Mouse (Mus musculus): ENCODE results near the gene Ptgfrn. TPM values are rescaled to one million over a fixed set of nuclear protein-coding genes. Genes with fewer than 3 reads are reported as not detected.

The Ptgfrn gene
- total RNA-seq, 4 experiments from 2014 or later = 32.1 to 51.5 (median 39.7) TPM

DNA sequence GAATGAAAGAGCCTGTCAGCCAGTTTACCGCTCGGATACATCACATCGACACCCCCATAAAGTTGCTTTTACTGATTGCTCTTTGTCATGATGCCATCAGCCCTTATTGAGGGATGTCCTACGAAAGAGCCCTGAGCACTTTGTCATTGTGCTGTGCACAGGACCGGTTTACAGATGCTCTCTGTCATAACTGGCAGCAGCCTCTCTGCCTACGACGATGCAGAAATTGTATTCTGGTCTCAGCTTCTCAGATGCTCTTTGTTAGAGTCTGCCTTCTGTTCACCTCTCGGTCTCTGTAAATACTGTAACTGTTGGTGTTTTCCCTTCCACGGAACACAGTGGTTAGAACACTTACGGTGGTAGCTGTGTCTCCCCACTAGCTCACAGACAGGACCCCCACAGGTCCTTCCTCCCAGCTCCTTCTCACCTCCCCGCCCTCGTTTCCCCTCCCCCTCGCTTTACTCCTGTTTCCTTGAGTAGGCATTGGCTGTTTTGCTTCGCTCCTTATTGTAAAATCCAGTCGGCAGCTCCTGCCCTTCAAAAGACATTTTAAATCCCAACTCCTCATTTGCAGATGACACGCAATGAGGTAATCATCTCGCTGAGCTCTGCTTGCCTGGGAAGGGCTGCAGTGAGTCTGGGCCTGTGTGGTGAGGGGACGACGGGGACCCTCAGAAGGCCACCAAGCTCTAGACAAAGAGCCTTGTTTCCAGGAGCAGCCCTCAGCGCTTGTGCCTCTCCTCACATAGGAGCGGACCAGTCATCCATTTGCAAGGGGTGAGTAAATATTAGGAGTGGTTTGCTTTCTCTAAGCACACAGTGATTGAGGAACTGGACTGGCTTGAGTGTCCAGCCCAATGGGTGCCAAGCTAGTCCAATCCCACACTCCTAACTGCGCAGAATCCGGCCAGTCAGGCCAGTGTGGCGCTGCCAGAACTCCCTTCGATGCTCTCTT is 6.6 kb upstream of the Ptgfrn start:
- no peak for DNase-seq

DNA sequence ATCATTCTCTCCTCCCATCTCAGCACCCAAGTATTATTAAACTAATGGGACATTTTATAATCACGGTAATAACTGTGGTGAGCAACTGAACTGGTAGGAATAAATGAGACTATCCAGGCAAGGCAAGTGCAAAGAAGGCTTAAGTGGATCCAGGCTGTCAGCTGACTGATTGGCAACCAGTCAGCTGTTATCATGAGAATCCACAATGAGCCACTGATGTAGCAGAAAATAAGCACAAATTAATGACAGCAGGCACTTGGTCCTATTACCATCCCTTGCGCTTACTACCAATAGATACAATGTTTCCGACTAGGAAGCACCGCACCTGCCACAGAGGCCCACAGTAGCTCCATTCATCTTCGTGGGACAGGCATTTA is 2.4 kb upstream of the Ptgfrn start:
- DNase-seq = no peak

GRCm38 (mm10) chr3:101111848-101112517 is 1.9 kb upstream of the Ptgfrn start:
- no peak for DNase-seq

DNA sequence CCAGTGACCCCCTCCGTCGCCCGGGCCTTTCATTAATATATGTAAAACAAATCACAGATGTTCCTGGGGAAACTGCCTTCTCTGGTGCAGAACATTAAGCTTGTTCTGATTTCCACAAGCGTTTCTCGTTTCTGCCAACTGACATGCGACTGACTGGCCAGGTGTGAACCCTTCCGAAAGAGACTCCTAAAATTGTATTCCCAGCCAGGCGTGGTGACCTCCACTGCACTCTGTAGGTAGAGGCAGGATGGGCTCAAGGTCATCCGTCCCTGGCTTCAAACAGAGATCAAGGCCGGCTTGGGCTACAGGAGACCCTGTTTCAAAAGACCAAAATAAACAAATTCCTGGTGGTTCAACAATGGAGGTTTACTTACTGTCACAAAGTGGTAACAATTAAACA is 1.2 kb upstream of the Ptgfrn start:
- DNase-seq = no peak

- DNase-seq = no peak
These were observed 693 bp upstream of the Ptgfrn start for GRCm38 (mm10) chr3:101110838-101111103.

DNA sequence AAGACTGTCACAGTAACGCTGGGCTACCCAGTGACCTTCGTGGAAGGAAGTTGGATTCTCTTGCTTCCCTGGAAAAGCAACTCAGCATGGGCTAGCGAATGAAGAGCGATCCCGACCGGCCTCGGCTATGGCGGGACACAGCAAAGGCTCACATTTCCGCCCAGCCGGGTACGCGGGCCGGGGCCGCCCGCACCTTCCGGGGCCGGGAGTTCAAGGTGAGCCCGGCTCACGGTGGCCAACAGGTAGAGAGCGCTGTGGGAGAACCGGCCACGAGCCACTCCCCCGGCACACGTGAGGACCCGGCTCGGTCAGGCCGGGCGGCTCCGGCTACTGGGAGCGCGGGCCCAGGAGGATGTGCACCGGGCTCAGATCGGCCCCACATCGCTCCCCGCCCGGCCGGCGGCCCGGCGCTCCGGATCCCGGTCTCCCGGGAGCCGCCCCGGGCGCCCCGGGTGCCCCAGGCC is 488 bp downstream of the Ptgfrn start:
- no peak for DNase-seq

DNA sequence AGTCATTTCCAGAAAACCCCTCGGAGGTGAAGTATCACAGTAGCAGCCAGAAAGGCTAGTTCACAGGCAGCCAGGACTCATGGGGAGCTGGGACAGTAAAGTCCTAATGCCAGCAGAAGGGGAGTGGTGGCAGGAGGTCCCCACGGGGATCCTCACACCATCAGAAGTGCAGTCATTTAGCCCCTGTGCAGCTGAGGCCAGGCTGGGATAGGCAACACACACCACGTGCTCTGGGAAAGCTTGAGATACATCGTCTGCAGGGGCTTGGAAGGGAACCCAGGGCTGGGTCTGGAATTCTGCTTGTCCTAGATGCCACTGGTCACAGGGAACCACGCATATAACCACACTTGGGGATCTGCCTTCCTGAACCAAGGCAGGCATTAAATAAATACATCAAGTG is 1.2 kb downstream of the Ptgfrn start:
- DNase-seq = no peak

DNA sequence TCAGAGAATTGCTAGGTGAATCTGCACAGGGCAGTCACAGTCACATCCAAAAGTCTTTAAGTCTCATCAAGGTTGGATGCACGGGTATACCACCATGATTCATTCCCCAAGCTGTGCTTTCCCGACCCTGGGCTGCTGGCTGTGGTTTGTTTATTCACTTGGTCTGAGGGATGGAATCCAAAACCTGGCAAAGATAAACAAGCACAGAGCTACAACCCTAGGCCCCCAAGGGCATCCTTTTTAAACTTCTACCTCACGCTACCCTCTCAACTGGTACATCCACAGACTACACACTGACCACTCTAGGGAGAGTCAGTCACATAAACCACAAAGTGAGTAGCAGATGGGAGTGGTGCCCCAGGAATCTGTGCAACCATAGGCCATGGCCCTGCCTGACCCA is 1.8 kb downstream of the Ptgfrn start:
- DNase-seq = no peak

DNA sequence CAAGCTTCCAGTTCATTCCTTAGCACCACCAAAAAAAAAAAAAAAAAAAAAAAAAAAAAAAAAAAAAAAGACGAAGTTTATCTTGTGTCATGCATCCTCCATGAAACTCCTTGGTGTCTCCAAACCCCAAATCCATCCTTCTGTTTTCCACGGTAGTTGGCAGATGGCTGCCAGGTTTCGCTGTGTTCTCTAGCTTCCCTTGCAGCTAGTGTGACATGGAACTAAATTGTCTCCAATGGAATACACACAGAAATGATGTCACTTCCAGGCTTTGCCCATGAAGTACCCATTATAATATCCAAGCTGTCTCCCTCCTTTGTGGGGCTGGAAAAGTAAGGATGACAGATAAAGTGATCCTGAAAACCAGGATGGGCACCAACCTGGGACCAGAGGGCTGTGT is 3.8 kb downstream of the Ptgfrn start:
- DNase-seq = no peak

DNA sequence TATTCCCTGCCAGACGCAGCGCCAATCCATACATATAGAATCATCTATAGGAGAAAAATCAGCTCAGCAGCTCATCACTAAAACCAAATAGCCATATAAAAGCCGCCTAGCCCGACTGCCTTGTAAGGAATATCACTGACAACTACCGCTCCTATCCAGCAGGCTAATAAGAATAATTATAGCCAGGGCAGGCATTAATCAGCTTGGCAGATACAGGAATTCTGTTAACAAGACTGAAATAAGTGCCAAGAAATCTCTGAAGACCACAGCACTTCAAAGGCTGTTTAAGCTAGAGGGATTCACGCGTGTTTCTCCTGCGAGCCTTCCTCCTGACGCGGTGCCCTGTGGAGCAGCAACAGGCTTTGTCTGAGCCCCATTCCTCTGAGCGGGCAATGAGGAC is 4.6 kb downstream of the Ptgfrn start:
- DNase-seq = no peak

- DNase-seq = no peak
These were observed 5.2 kb downstream of the Ptgfrn start for GRCm38 (mm10) chr3:101104883-101105282.

GRCm38 (mm10) chr3:101103770-101104169 is 6.3 kb downstream of the Ptgfrn start:
- no peak for DNase-seq

- DNase-seq = peak; percentile 41
These were observed 8.0 kb downstream of the Ptgfrn start for GRCm38 (mm10) chr3:101102106-101102505.

DNA sequence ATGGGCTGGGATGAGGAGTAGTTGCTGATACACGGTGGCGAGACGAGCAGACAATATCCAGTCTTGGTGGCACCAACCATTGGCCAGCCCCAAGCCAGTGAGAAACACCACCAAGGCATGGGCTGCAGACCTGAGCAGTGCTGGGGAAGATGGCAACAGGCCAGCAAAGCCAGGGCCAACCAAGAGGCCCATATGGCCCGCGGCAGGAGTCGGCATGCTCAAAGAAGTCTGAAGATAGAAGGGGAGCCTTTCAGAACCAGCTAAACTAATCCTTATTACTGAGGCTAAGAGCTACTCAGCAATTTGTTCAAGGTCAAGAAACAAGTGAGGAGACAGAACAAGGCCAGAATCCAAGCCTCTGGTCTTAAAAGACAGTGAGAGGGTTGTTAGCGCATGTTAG is 8.9 kb downstream of the Ptgfrn start:
- DNase-seq = no peak

DNA sequence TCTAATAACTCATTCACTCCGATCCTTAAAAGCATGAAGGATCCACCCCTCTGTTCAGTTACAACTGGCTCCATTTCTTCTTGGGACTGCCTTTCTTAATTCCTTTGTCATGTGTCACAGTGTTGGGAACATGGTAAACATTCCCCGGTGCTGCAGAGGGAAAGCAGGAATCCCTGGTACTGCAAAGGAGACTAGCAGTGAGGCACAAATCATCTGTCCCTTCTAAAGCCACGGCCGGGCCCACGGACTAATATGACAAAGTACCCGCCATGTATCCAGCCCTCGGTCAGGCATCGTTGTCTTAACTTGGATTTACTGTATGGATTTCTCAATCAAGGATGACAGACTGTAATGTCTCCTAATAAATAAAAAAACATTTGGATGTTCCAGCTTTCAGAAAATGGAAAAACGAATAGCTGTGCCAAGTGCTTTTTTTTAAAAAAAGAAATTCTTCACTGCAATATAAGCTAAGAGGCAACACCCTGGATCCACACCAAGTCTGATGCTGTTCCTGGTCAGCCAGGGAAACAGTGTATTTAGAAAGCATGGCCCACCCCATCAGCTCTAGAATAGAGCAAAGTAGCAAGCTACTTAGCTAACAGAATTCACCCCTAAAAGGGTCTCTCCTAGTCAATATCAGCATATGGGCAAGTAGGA is 10.2 kb downstream of the Ptgfrn start:
- no peak for DNase-seq

DNA sequence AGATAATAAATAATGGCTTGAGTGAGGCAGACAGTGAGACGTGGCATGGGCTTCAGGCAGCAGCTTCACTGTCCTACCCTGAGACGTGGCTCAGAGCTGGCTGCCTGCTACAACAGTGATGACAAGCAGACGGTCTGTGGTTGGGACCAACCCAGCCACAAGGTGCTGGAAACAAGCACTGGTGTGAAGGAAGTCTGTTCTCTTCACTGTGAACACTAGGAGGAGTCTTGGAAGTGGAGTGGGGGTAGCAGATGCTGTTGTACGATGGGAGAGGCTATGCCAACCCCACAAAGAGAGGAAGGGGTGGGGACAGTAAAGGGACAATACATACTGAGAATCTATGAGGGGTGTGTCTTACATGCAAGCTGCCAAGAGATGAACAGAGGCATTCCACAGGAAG is 12.0 kb downstream of the Ptgfrn start:
- no peak for DNase-seq

- DNase-seq = no peak
These were observed 12.8 kb downstream of the Ptgfrn start for GRCm38 (mm10) chr3:101097146-101097800.

DNA sequence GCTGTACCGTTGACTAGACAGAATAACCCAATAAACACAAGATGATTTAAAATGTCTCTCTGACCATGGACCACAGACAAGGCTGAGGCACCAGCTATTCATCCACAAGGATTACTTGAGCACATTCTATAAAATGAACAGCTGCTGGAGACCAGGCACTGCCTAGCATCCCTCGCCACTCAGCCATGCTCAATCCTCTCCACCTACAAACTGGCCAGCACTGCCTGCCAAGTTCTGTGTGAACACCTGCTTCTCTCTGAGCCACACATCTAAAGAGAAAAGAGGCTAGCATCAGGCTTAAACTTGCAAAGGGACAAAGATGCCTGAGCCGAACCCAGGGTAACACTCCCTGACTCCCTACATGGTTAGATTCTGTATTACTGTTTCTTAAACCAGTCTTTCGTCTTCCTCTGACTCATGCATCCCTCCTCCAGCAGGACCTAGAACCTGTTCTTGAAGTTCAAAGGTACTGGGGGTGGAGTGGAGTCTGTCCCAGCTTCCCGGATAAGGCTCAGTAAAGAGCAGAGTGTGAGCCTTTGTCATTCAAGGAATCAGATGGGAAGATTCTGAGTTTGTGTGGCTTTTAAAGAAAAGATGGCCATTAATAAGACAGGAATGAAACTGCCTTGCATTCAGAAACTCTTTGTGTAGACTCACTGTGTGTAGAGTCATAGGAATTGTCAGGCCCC is 14.2 kb downstream of the Ptgfrn start:
- DNase-seq = no peak

DNA sequence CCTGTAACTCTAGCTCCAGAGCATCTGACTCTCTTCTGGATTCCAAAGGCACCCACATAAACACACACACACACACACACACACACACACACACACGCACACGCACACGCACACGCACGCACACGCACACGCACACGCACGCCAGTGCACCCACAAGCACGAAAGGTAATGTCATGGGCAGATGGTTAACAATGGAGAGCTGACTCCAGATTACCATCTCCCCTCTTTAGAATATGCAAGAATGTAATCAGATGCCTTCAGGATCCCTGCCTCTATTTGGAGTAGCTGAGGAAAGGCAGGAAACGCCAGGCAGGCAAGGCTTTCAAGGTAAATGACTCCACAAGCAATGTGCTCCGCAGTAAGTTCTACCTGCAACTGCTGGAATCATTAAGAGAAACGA is 17.9 kb downstream of the Ptgfrn start:
- no peak for DNase-seq

- no peak for DNase-seq
These were observed 23.3 kb downstream of the Ptgfrn start for GRCm38 (mm10) chr3:101086584-101087445.

DNA sequence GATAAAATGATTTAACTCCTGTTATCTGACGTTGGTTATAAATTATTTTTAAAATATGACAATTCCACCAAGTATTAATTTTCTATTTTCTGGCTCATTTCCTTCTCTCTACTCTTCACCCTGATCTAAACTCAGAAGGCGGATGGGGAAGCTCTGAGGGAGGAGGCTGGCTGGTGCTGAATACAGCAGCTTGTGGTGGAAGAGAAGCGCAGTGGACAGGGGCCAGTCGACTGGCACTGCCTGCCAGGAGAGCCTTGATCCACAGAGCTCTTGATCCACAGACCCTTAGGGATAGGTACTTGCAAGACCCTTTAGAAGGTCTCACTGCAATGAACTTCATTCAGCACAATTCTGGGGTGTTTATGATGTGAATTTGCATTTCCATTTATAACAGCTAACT is 29.2 kb downstream of the Ptgfrn start:
- DNase-seq = no peak

Measured in adrenal gland, adult 8-10 months (tissue).